Mouse (Mus musculus) sigmoid colon, adult 10 weeks (tissue): ENCODE measurements around the gene Zfp735. TPM values are rescaled to one million over a fixed set of nuclear protein-coding genes. Genes with fewer than 3 reads are reported as not detected.

Source experiments
- polyA plus RNA-seq: library from polyadenylated mRNA; stranded (reverse); fragments of 350-450 nt; fragmentation: Illumina TruSeq; extraction: RNeasy Lipid Tissue Mini Kit (QIAGEN cat#74804); gene quantifications from one replicate; pipeline ENCODE4 v1.2.3, GENCODE M21; 2014; ENCODE audit warnings: low read depth, low replicate concordance

Gene Zfp735
- not detected for polyA plus RNA-seq

GRCm38 (mm10) chr11:73688478-73688877 is at the start of gene Zfp735:
Zfp735 (plus strand) TSS chr11:73688778.

Other genes starting within 250 kb of the Zfp735 start
- gene Olfr380, start 231.3 kb upstream of the Zfp735 start, polyA plus RNA-seq: not detected
- not detected for gene Olfr381, start 197.2 kb upstream of the Zfp735 start, polyA plus RNA-seq
- not detected for gene Olfr382, start 171.6 kb upstream of the Zfp735 start, polyA plus RNA-seq
- gene Olfr385, start 95.8 kb upstream of the Zfp735 start, polyA plus RNA-seq: not detected
- not detected for gene Olfr384, start 90.2 kb upstream of the Zfp735 start, polyA plus RNA-seq
- gene Olfr389, start 91.9 kb downstream of the Zfp735 start, polyA plus RNA-seq: not detected
- not detected for gene Olfr390, start 94.2 kb downstream of the Zfp735 start, polyA plus RNA-seq
- gene Olfr391-ps, start 114.3 kb downstream of the Zfp735 start, polyA plus RNA-seq: not detected
- not detected for gene Olfr392, start 128.3 kb downstream of the Zfp735 start, polyA plus RNA-seq
- not detected for gene Olfr393, start 162.7 kb downstream of the Zfp735 start, polyA plus RNA-seq
- not detected for gene Olfr394, start 202.0 kb downstream of the Zfp735 start, polyA plus RNA-seq
- gene Olfr395, start 220.5 kb downstream of the Zfp735 start, polyA plus RNA-seq: not detected
- not detected for gene Olfr23, start 247.9 kb downstream of the Zfp735 start, polyA plus RNA-seq